Mouse (Mus musculus): ENCODE data around the gene Cct2.
A peak's percentile ranks its signal among the peaks of the same experiment; 100 is the strongest.

The Cct2 gene

GRCm38 (mm10) chr10:117063254-117064021 is at the start of gene Cct2:
Gene Cct2 (minus strand): TSS chr10:117063814.
- DNase-seq (ENCODE audit: extremely low read depth, insufficient read length, low spot score), result peak; percentile 98

- DNase-seq (ENCODE audit: extremely low read depth, insufficient read length, low spot score), result no peak
Observed at GRCm38 (mm10) chr10:117112545-117112944, 48.9 kb upstream of the Cct2 start.

- no peak for DNase-seq (ENCODE audit: extremely low read depth, insufficient read length, low spot score)
Observed at GRCm38 (mm10) chr10:117111455-117111854, 47.8 kb upstream of the Cct2 start.

- no peak for DNase-seq (ENCODE audit: extremely low read depth, insufficient read length, low spot score)
Observed at GRCm38 (mm10) chr10:117110271-117110670, 46.7 kb upstream of the Cct2 start.

- no peak for DNase-seq (ENCODE audit: extremely low read depth, insufficient read length, low spot score)
Observed at GRCm38 (mm10) chr10:117106686-117107085, 43.1 kb upstream of the Cct2 start.

GRCm38 (mm10) chr10:117106244-117106643 is 42.6 kb upstream of the Cct2 start:
- no peak for DNase-seq (ENCODE audit: extremely low read depth, insufficient read length, low spot score)

- no peak for DNase-seq (ENCODE audit: extremely low read depth, insufficient read length, low spot score)
Observed at GRCm38 (mm10) chr10:117105015-117105414, 41.4 kb upstream of the Cct2 start.

- DNase-seq (ENCODE audit: extremely low read depth, insufficient read length, low spot score), result no peak
Observed at GRCm38 (mm10) chr10:117103854-117104598, 40.4 kb upstream of the Cct2 start.

GRCm38 (mm10) chr10:117100175-117100574 is 36.6 kb upstream of the Cct2 start:
- DNase-seq (ENCODE audit: extremely low read depth, insufficient read length, low spot score), result no peak

GRCm38 (mm10) chr10:117097116-117097698 is 33.6 kb upstream of the Cct2 start:
- DNase-seq (ENCODE audit: extremely low read depth, insufficient read length, low spot score), result no peak

GRCm38 (mm10) chr10:117096096-117096495 is 32.5 kb upstream of the Cct2 start:
- no peak for DNase-seq (ENCODE audit: extremely low read depth, insufficient read length, low spot score)

- no peak for DNase-seq (ENCODE audit: extremely low read depth, insufficient read length, low spot score)
Observed at GRCm38 (mm10) chr10:117094504-117095329, 31.1 kb upstream of the Cct2 start.

GRCm38 (mm10) chr10:117089628-117090027 is 26.0 kb upstream of the Cct2 start:
- DNase-seq (ENCODE audit: extremely low read depth, insufficient read length, low spot score), result no peak

GRCm38 (mm10) chr10:117081914-117082359 is 18.3 kb upstream of the Cct2 start:
- DNase-seq (ENCODE audit: extremely low read depth, insufficient read length, low spot score), result no peak

GRCm38 (mm10) chr10:117081326-117081725 is 17.7 kb upstream of the Cct2 start:
- DNase-seq (ENCODE audit: extremely low read depth, insufficient read length, low spot score), result no peak

GRCm38 (mm10) chr10:117078284-117078683 is 14.7 kb upstream of the Cct2 start:
- DNase-seq (ENCODE audit: extremely low read depth, insufficient read length, low spot score), result no peak

- DNase-seq (ENCODE audit: extremely low read depth, insufficient read length, low spot score), result no peak
Observed at GRCm38 (mm10) chr10:117073176-117073575, 9.6 kb upstream of the Cct2 start.

- no peak for DNase-seq (ENCODE audit: extremely low read depth, insufficient read length, low spot score)
Observed at GRCm38 (mm10) chr10:117072191-117072888, 8.7 kb upstream of the Cct2 start.

GRCm38 (mm10) chr10:117069109-117069508 is 5.5 kb upstream of the Cct2 start:
- DNase-seq (ENCODE audit: extremely low read depth, insufficient read length, low spot score), result no peak

- DNase-seq (ENCODE audit: extremely low read depth, insufficient read length, low spot score), result no peak
Observed at GRCm38 (mm10) chr10:117064076-117064475, 462 bp upstream of the Cct2 start.
